Mouse (Mus musculus) left cerebral cortex, adult 2 months (tissue): ENCODE measurements around the gene Mecom. TPM values are rescaled to one million over a fixed set of nuclear protein-coding genes. Genes with fewer than 3 reads are reported as not detected.

Experiments
- DNase-seq, 2 experiments: peaks; one replicate each; pipeline ENCODE4 v3.0.0; 2021 to 2022; ENCODE audit warnings: low spot score in 2 of 2, mixed read lengths in 1 of 2; ENCODE audit errors: extremely low spot score in 1 of 2
- H3K27ac ChIP-seq: fragments of 200-600 bp; 2 replicates; pipeline ENCODE4 v1.8.1; 2022
- H3K4me3 ChIP-seq: fragments of 200-600 bp; 2 replicates; pipeline ENCODE4 v1.8.1; 2022
- CTCF ChIP-seq: fragments of 200-600 bp; IDR thresholded peaks from 2 replicates; pipeline ENCODE4 v1.8.1; 2022; ENCODE audit warnings: antibody characterized with exemption, mild to moderate bottlenecking, moderate library complexity
- intact Hi-C: fragments of 180-260 bp; cut with DNase I; formaldehyde crosslinking; loops from one replicate; pipeline ENCODE4 v1.15.1; 2025
- total RNA-seq, 2 experiments: library from RNA; stranded (reverse); gene quantifications; 2 replicates each; pipeline ENCODE4 v1.2.3; 2021

Gene Mecom
- total RNA-seq, 2 experiments from 2014 or later: 2.1 to 4.1 TPM

DNA sequence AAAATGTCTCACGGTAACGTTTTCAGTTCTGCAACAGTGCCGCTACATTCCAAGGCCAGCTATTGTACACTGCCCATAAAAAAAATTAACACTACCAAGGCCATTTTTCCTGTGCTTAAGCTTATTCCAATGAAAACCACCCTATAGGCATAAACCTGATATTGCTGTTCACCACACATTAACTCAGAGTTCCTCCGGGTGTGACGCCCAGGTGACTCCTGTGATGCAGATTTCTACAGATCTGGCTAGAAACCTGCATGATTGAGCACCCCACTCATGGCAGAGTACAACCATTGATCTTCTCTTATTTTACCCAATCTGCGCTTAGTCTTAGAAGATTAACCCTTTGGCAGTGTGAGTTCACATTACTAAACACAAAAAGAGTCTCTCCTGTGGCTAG is 409.2 kb downstream of the Mecom start:
- intact Hi-C loops: no loop called here
- DNase-seq: no peak
- no peak overlapping the region for H3K27ac ChIP-seq
- TF ChIP-seq CTCF: no peak
- no peak overlapping the region for H3K4me3 ChIP-seq

DNA sequence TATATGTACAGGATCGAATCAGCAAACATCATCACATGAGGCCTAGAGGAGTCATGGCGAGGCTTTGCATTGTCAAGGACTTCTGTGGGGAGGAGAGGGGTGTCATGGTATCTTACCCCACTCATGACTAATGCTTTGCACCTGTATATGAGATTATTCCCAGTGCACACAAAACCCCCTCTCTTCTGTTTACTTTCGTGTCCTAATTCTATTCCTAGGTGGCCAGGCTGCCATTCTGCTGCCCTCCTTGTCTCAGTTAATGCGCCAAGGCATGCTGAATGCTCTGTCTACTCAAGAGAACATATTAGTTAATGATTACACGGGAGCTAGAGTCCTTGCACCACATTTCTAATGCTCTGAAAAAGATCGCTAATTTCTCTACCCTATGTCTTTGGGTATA is 412.0 kb downstream of the Mecom start:
- no peak for TF ChIP-seq CTCF
- intact Hi-C loops: no loop called here
- no peak for DNase-seq
- Histone ChIP-seq H3K27ac (no peak overlapping the region), H3K4me3 (no peak overlapping the region)

DNA sequence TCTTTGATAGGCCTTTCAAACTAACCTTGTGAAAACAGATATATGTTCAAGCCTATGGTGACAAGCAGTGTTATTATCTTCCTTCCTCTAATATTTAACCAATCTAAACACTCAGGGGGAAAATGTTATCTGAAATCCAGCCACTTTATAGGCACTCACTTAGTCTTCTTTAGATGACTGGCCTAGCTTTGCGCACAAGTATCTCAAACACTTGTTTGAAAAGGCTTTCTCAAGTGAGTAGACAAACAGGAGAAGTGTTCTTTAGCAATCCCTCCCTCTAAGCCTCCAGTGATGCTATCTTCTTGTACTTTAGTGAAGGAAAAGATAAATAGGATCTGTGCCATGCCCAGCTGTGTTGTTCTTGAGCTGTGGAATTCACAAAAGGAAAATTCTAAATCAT is 412.7 kb downstream of the Mecom start:
- H3K4me3 ChIP-seq: no peak overlapping the region
- DNase-seq: no peak
- H3K27ac ChIP-seq: no peak overlapping the region
- no peak for TF ChIP-seq CTCF
- intact Hi-C loops: no loop called here

DNA sequence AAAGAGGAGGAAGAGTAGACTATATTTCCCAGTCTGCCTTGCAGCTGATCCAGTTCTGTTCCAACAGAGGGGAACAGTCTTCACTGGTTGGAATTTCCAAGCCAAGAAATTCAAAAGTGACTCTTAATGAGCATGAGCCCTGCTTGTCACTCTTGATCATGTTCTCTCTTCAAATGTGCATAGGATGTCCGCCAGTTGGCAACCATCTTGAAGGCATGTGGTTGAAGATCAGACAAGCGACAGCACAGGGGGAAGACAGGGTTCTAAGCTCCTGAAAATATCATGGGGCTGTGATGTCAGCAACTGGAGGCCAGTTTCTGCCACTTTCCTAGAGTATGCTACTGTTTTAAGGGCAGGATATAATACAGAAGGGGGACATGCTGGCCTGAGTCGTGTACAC is 414.8 kb downstream of the Mecom start:
- no peak for TF ChIP-seq CTCF
- H3K4me3 ChIP-seq: no peak overlapping the region
- H3K27ac ChIP-seq: no peak overlapping the region
- intact Hi-C loops: no loop called here
- DNase-seq: no peak

DNA sequence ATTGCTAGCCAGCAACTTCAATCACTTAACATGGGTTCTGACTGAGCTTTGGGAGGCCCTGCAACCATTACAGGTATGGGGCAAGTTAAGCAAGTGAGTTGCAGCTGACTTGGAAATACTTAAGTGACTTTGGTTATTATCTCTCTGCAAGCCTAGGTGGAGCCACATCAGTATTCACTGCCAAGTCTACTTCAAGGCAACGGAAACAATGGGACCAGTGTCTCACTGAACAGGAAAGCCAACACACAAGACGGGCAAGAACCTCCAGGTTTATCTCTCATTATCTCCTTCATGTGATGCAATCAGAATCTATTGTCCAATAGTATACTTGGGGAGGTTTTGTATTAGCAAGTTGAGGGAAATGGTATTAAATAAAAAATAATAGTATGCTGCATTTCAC is 415.4 kb downstream of the Mecom start:
- no peak overlapping the region for H3K27ac ChIP-seq
- no peak overlapping the region for H3K4me3 ChIP-seq
- no peak for TF ChIP-seq CTCF
- no peak for DNase-seq
- intact Hi-C loops: no loop called here

DNA sequence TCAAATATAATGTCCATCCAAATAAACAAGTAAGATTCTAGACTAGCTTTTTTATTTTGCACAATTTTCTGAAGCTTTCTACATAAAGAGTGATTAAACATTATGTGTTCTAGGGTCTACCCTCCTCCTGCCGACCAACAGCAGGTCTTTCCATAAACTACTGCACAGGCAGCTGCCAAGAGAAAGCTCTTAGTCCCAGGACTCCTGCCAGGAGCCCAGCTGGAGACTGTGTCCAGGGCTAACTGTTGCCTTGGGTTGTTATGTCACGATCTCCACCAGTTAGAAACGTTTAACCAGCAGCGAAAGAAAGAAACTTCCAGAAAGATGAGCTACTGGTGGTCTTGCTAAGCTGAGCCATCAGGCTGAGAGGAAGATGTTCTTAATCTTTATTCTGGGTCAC is 417.3 kb downstream of the Mecom start:
- DNase-seq: no peak

DNA sequence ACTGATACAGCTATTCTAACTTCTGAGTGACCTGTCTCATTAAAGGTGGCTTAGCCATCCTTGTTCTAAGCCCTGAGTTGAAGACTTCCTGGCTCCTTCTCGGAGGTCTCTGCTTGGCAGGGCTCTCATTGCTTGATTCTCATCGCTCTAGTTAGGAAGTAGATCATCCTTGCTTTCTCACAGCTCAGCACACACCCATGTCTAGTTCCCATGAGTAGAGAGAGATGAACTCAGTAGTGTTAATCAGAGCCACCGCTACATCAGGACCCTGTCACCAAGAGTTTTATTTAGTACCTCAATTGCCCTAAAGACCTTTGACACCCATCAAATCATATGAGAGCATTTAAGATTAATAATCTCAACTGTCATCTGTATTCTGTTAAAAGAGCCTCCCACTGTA is 425.2 kb downstream of the Mecom start:
- intact Hi-C loops: no loop called here
- no peak for DNase-seq
- Histone ChIP-seq H3K27ac (no peak overlapping the region), H3K4me3 (no peak overlapping the region)
- no peak for TF ChIP-seq CTCF

More for the DNA sequence above, 417.3 kb downstream of the Mecom start:
- Histone ChIP-seq H3K27ac (no peak overlapping the region), H3K4me3 (no peak overlapping the region)
- intact Hi-C loops: no loop called here
- no peak for TF ChIP-seq CTCF

DNA sequence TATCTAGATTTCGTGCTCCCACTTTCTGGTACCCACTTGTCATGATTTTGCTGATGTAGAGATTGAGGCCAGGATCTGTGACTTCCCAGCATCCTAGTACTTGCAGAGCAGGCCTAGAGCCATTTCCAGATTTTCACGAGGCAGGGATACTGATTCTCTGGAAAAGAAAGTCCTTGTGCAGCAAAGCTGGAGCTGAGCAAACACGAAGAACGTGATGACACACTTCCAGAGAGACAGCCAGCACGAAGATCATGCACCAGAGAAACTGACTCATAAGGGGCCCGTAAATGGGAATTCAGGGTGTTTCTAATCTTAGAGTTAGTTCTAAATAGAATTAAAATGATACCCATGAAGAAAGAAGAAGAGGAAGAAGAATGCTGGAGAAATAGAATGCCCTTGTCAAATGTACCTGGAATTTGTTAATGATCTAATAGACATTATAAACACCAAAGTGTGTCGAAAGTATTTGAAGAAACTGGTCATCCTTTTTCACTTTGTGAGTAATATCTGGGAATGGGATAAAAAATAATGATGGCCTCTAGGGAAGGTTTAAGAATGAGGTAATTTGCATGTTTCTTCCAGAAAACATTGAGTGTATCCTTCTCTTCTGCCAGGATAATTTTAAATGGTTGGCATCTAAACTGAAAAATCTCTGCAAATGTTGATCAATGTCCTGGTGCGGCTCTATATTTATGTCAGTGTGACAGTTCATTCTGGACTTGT is 426.9 kb downstream of the Mecom start:
- intact Hi-C loops: no loop called here
- no peak for DNase-seq
- Histone ChIP-seq H3K27ac (no peak overlapping the region), H3K4me3 (no peak overlapping the region)
- no peak for TF ChIP-seq CTCF

DNA sequence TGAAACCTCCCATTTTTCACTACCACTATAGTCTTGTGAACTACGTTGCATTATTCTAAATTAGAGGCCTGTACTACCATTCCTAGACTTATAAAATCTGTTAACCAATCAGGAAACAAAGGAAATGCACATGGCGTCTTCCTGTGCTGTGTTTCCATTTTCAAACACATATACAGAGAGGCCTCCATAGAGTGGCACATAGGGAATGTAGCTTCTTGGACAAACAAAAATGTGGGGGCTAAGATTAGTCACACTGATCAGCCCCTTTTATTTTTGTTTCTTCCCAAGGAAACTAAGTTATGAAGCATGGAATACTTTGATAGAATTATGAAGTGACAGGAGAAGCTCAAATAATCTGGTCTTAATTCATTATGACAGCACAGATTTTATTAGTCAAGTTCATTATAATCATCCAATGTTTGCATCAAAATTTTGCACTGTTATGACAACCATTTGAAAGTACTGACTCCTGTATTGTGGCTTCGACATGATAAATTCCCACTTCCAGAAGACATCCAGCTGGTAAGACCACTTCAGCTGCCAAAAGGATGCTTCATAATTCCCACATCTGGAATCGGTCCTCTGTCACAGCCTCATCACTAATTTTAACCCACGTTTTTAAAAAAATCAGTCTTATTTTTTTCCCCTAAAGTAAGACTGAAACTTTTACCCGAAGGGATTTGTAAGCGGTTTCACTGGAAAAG is 429.1 kb downstream of the Mecom start:
- intact Hi-C loops: no loop called here
- TF ChIP-seq CTCF: no peak

DNA sequence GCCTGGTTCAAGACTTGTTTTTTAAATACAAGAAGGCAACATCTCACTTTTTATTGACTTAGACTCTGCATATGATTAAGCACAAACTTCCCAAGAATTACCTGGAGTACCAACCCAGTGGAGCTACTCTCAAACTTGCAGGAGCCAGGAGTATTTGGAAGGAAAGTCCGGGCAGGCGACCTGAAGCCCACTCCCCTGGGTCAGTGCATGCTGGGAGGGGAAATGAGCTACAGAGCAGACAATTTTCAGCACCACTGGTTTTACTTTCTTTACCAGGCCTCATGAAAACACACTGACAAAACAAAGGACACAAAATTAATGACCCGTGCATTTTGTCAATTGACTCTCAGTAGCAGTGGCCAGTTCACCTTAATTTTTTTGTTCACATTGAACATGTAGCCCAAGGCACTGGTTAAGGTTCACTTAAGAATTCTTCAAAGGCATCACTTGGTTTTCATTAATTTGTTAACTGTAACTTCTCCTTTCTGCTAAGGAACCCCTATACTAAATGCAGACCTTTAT is 434.5 kb downstream of the Mecom start:
- no peak for TF ChIP-seq CTCF

More for the DNA sequence above, 429.1 kb downstream of the Mecom start:
- Histone ChIP-seq H3K4me3 (no peak overlapping the region), H3K27ac (no peak overlapping the region)
- DNase-seq: no peak

DNA sequence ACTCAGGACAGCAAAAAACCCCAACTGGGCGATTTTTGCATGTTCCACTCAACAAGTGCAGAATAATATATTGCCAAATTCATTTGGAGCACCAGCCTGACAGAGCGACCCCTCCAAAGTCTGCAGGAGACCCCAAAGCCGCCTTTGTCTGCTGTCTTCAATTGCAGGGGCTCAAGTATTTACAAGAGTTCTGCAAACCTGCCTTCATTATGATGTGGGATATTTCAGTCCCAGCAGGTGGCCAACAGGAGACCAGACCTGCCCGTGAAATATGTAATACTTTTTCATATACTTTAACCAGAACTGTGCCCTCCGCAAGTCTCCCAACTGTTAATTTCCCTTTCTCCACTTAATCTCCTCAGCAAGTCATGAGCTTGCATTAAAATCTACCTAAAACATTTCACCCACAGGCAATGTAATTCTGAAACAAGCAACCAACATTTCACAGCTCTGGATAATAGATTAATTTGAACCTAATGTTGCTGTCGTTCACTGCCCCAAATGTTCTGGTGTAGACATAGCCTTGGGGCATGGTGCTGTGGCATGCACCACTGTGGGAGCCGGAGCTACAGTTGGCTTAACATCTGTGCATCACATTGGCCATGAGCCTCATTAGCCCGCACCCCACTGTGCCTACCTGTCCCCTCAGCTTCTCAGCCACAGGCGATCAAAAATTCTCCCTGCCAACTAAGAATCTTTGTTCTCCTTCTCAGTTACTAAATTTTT is 439.7 kb downstream of the Mecom start:
- no peak overlapping the region for H3K4me3 ChIP-seq
- no peak overlapping the region for H3K27ac ChIP-seq
- intact Hi-C loops: no loop called here
- no peak for TF ChIP-seq CTCF
- no peak for DNase-seq

More for the DNA sequence above, 434.5 kb downstream of the Mecom start:
- Histone ChIP-seq H3K27ac (no peak overlapping the region), H3K4me3 (no peak overlapping the region)
- no peak for DNase-seq
- intact Hi-C loops: no loop called here

DNA sequence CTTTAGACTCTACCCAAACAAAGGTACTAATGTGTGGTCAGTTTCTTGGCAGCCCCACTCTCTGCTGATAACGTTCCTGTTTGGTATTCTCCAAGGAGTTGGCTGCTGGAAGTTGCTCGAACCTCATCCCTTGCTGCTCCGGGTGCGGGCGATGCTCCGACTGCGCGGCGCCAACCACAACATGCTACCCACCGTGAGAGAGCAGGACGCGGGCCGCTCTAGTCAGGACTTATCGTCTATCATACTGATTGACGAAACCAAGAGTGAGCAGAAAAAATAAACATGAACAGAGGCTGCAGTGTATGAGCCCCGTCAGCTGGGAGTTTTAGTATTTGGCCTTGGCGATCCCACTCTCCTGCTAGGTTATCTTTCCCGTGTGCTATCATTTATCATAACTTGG is 441.3 kb downstream of the Mecom start:
- no peak overlapping the region for H3K27ac ChIP-seq
- intact Hi-C loops: no loop called here
- no peak for DNase-seq
- TF ChIP-seq CTCF: no peak
- no peak overlapping the region for H3K4me3 ChIP-seq
